Mouse (Mus musculus) thymus, postnatal 4 days (tissue): ENCODE data around the gene Arf3.
A peak's percentile ranks its signal among the peaks of the same experiment; 100 is the strongest.

Source experiments
- DNase-seq: peaks from one replicate; pipeline ENCODE4 v3.0.0; 2021

Gene Arf3

DNA sequence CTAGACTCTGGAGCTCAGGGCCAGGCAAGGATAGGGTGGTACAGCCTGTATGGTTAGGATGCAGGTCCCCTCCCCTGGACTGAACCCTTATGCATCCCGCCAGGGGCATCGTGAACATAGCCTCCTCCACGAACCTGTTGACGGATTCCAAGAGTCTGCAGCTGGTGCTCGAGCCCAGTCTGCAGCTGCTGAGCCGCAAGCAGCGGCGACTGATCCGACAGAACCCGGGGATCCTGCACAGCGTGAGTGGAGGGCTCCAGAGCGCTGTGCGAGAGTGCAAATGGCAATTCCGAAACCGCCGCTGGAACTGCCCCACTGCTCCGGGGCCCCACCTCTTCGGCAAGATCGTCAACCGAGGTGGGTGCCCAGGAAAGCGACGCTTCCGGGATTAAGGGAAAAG lies 27.7 kb upstream of the Arf3 start:
- peak; percentile 38 for DNase-seq

DNA sequence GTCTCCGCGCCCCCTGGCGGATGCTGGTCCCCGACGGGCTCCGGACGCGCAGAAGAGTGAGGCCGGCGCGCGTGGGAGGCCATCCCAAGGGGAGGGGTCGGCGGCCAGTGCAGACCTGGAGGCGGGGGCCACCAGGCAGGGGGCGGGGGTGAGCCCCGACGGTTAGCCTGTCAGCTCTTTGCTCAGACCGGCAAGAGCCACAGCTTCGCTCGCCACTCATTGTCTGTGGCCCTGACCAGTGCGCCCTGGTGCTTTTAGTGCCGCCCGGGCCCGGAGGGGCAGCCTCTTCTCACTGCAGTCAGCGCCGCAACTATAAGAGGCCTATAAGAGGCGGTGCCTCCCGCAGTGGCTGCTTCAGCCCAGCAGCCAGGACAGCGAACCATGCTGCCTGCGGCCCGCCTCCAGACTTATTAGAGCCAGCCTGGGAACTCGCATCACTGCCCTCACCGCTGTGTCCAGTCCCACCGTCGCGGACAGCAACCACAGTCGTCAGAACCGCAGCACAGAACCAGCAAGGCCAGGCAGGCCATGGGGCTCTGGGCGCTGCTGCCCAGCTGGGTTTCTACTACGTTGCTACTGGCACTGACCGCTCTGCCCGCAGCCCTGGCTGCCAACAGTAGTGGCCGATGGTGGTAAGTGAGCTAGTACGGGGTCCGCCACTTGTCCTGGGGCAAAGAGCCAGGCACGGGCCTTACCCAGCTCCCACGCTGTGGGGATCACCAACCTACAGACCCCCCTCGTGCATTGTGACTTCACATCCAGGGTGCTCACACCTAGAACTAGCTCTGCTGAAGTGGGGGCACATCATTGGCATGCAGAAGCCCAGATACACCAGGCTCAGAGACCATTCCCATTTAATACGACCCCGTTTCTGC lies 26.9 kb upstream of the Arf3 start, which contains the start of gene Wnt1:
Gene Wnt1 (plus strand): TSS at position 197 of the 875 bp plus-strand sequence.
- DNase-seq = peak; percentile 90

DNA sequence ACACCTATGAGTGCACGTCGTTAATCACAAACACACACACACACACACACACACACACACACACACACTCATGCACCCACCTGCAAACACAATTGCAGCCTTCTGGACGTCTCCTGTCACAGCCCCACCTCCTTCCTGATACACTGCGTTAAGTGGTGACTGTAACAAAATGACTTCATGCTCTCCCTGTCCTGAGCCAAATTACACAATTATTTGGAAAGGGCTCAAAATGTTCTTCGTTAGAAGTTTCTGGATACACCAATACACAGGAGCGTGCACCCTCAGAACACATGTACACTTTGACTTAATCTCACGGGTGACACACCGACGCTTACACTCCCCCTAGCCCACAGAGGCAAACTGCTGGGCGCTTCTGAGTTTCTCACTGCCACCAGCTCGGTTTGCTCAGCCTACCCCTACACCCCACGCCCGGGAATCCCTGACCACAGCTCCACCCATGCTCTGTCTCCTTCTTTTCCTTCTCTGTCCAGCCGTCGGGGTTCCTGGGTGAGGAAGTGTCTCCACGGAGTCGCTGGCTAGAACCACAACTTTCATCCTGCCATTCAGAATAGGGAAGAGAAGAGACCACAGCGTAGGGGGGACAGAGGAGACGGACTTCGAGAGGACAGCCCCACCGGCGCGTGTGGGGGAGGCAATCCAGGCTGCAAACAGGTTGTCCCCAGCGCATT lies 26.1 kb upstream of the Arf3 start:
- DNase-seq = no peak

DNA sequence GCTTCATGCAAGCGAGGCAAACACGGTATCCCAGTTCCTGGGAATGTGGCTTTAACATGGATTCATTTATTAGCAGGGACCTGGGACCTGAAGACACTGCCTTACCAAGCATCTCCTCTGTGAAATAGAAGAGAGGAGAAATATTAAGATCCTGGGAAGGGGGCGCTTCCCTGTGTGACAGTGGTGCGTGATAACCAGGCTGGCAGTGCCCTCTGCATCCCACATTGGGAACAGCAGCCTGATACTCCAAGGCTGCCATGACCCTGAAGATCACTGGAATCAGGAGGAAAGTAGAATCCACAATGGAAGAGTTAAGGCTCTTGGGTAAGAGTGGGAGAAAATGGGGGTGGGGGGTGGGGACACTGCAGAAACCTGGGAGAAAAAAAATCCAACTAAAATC lies 24.9 kb upstream of the Arf3 start:
- no peak for DNase-seq

DNA sequence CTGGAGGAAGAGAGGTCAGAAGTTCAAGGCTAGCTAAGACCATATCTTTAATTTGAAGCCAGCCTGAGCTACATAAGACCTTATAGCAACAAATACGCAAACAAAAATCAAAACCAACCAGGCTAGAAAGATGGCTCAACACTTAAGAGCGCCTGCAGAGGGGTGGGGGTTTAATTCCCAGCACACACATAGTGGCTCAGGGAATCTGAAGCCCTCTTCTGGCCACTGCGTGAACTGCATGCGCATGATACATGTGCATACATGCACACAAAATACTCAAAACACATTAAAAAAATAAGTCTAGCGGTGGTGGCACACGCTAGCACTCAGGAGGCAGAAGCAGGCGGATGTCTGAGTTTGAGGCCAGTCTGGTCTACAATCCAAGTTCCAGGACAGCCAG lies 22.7 kb upstream of the Arf3 start:
- peak; percentile 71 for DNase-seq

DNA sequence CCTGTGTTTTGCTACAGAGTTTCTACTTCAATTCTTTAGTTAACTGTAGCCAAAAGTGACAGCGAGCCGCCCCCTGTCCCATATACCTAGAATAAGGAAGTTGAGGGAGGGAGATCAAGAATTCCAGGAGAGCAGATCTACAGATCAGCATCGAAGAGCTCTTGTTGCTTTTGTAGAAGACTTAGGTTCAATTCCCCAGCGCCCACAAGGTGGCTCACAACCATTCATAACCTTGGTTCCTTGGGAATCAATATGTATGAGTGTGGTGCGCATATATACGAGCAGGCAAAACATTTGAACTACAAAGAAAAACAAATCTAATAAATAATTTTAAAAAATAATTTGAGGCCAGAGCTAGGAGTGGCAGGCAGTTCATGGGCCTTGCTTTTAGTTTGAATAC lies 18.2 kb upstream of the Arf3 start:
- DNase-seq = no peak

DNA sequence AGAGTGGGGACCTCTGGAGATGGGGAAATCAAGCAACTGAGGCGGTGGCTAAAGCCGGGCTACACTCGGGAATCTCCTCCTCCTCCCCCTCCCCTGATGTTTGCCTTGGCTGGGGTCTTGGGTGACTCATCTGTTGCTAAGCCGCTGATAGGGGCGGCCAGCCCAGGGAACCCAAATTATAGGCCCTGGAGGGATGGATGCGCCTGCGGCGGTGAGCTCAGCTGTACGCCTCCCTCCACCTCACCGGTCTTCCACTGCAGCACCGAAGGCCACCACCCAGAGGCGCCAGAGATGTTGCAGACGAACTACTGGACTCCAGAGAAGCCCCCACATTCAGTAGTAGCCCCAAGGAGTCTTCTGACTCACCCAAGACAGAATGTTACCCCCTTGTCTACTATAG lies 17.6 kb upstream of the Arf3 start:
- peak; percentile 64 for DNase-seq

DNA sequence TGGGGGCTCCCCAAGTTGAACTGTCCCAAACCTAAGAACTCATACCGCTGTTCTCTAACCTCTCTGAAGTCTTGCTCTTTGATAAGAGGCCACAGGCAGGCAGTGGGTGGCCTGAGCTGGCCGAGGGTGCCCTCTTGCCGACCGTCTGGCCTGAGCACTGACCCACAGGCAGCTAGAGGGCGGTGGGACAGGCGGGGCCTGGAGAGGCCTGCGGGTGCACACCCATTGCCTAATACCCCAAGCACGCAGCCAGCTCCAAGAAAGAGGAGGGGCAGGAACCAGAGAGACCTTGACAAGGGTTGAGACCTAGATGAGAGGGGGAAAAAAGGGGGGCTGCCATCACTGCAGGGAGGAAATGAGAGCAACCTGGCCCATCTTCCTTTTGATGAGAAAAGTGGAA lies 17.1 kb upstream of the Arf3 start:
- DNase-seq = no peak

DNA sequence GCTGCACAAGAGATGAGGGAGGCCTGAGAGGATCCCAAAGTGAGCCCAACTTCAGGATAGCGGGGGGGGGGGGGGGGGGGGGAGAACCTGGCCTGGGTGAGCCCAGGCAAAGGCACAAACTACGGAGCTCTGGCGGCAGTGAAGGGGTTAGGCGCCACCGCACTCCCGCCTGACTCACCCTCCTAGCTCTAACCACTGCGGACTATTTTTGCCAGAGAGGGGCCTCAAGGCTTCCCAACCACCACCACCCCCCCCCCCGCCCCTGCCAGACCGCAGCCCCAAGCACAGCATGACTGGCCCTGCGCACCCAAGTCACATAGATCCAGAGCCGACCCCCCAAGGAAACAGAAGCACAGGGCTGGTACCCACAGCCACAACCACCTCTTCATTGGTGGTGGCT lies 15.8 kb upstream of the Arf3 start:
- no peak for DNase-seq

DNA sequence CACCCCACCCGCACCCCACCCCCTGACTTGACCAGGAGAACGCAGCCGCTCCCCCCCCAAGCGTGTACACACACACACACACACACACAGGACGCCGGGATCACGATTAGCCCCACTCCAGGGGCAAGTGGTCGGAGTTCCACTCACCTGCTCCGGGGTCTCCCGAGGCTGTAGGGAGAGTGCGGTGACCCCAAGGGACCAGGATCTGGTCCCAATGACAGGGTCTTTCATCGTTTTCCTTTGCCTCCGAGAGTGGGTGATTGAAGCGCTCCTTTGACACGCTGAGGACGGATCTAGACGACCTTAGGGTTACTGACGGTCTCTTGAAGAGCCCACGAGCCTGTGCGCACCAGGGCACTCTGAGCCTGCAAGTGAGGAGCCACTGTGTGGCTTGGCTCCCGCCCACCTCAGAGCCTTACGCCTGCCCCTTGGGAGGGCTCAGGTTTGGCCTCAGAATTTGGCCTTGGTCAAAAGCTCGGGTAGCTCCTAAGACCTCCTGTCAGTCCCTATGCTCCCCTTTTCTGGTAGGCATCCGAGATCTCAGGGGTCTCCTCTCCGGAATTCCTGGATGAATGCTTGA lies 15.3 kb upstream of the Arf3 start:
- DNase-seq = no peak

DNA sequence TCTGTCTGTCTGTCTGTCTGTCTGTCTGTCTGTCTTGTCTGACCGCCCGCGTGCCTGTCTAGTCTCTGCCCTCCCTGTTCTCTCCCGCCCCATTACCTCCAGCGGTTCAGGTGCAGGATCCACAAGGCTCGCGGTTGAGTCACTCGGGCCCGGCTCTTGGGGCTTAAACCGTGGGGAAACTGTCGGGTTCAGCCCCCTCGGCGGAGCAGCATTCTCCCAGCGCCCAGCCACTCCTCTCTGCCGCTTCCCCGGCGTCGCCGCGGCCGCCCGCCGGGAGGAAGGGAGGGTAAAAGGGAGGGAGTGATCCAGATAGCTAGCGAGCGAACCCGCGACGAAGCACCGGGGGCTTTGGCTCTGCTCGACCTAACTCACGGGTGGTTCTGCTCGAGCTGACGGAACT lies 14.7 kb upstream of the Arf3 start, which contains the start of gene Wnt10b:
Gene Wnt10b (minus strand): TSS at position 389 of the 400 bp plus-strand sequence.
- DNase-seq = peak; percentile 53

DNA sequence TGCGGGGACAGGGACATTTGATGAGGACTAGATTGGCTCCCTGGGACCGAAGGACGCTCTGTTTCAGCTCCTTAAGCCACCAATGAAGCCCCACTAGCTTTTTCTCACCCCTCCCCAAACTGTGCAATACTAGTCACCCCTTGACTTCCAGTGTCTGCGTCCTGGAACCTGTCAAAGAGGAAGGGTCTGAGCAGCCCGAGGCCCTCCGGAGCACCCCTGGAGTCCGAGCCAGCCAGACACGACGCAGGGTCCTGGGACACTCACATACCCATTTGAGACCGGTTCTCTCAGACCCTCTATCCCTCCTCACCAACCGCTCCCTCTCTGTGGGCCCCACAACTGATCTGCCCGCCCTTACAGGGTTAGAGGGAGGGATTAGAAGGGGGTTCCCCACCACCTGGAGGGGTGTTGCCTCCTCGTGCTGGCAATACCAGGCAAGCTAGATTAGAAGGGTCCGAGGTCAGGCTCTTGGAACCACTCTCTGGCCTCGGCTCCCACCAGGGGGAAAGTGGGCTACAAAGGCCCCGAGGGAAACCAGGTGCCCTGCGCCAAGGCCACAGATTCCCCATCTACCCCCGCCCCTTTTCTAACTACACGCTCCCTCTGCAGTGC lies 14.1 kb upstream of the Arf3 start:
- peak; percentile 50 for DNase-seq

DNA sequence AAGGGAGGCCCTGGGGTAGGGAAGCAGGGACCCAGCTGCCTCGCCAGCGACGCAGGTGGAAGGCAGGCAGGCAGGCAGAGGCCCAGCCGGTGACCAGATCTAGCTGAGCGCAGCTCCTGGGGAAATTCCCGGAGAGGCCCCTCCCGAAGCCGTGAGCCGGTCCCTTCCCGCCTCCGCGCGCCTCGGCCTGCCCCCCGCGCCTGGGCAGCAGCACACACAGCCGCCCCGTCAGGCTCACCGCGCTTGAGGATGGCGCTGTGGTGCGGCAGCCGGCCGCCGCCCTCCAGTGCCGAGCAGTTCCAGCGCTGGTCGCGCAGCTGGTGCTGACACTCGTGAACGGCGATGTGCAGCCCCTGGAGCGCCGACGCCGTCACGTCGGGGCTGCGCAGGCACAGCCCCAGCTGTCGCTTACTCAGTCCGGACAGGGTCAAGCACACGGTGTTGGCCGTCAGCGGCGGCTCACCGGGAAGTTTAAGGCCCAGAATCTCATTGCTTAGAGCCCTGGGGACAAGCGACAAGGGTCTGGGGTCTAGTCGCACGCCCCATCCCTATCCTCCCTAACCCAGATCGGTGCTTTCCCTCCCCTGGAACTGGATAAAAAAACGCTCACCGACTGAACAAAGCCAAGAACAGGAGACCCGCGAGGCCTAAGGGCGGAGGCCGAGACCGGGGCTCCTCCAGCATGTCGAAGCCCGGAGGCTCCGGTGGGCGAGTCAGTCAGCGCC lies 13.4 kb upstream of the Arf3 start:
- peak; percentile 73 for DNase-seq

DNA sequence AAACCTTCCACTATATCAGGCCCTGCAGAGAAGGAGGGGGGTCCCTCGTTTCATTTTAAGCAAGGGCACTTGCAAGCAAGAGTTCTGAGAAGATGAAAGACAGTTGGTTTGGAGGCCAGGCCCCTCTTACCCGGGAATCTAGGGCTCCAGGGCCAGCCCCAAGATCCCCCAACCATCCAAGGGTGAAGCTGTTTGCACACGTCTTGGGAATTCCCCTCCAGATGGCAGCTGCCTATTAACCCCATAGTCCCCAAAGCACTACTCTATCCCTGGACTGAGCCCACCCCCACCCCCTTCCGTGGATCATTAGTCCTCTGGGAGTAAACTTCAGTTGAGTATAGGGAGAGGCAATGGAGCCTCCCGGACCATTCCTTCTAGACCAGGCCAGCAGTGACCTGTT lies 12.5 kb upstream of the Arf3 start:
- no peak for DNase-seq

DNA sequence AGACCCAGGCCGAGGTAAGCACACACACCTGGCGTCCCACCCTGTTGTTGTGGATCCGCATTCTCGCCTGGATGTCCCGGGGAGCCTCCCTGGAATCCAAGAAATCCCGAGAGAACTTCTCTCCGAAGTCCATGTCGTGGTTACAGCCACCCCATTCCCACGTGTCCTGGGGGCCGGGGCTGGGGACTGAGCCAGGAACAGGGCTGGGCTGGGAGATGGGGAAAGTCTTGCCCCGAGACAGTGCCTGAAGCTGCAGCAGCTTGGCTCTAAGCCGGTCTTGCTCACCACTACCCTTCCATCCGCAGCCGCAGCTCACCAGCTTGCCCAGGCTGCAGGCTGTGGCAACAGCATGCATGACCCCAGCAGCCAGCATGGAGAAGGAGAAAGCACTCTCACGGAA lies 11.1 kb upstream of the Arf3 start:
- no peak for DNase-seq

DNA sequence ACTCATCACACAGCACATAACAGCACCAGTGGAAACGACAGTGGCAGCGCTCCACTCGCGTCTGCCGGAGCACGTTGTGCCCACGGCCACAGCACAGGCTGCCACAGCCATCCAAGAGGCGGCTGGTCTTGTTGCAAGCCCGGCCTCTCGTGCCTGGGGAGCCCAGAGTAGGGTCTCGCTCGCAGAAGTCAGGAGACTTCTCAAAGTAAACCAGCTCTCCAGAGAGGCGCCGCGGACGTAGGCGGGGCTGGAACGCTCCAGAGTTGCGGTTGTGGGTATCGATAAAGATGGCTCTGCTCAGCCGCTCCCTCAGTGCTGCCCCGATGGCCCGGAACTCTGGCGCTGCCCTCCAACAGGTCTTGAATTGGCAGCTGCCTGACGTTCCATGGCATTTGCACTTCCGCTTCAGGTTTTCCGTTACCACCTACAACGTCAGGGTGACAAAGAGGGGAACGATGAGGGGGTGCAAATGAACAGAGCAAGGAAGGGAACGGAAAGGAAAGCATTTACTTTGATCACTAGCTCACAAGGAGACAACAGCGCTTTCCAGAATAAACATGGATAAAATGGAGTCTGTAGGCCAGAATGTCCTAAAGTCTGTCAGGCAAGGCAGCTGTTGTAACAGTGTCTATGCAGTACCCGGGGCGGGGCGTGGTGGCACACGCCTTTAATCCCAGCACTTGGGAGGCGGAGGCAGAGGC lies 9.6 kb upstream of the Arf3 start:
- DNase-seq = peak; percentile 71

DNA sequence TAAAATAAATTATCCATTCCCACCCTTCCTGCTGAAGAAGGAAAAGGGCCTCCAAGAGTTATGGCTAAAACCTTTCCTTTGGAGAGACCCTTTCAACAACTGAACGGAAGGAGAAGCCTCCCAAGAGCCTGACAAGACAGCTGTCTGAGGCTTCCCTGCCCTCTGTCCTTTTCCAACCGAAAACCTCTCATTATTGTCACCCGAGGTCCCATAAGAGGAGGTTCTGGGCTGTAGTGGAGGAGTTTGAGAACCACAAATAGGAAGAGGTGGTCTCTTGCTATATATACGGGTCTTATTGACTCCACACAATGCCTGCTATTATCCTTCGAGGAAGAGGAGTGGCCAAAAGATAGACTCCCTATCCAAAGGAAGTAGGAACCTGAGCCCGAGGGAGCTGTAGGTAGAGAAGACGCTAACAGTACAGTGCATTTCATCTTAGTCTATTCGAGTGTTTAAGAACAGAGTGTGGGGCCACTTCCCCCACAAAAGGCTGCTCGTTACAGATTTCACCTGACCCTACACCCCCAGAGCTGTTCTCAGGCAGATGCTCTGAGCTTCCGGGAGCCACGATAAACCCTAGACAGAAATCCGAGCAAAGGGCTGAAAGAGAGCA lies 8.9 kb upstream of the Arf3 start:
- DNase-seq = no peak

DNA sequence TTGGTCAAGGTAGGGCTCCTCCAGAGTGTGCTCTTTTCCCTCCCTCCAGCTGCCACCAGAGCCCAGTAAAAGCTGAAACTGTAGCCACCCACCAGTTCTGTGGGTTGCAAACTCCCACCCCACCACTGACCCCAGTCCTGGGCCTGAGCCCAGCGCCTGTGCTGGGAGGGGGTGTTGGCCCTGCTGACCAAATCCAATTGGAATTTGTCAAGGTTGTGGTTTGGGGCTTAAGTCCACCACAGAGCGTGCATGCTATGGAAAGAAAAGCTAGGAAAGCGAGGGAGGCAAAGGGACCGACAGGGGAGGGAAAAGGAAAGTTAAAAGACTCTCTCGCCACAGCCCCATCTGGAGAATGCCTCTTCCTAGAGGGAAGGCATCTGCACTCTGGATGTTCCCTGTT lies 5.2 kb upstream of the Arf3 start:
- DNase-seq = no peak

DNA sequence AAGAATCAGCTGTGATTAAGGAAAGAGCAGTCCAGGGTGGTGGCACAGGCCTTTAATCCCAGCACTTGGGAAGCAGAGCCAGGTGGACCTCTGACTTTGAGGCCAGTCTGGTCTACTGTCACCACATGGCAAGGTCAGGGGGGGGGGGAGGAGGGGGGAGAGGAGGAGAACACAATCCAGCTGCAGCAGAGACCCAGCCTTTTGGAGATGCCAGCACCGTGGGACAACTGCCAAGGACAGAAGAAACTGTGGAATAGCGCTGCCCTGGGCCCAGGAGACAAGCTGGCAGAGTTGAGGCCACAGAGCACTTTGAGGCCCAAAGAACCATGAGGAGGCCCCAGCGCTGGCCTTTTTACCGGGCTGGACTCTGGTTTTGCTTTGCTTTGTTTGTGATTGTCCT lies 2.9 kb upstream of the Arf3 start:
- DNase-seq = no peak

DNA sequence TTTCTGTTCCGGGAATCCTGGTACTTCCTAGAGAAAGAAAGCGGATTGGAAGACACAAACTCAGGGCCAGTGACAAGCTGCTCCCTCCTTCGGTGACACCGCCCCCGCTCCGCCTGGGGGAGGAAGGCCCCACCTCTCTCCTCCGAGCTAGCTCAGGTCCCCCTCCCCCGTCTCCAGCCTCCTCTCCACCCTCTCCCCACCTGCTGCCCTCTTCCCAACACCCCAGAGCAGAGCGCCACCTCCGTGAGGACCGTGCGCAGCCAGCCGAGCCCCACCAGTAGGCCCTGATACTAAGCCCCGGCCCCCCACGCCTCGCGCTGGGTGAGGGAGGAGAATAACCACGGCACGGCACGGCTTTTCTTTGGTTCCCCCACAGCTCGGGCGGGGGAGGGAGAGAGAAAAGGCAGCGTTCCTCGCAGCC lies 803 bp downstream of the Arf3 start:
- peak; percentile 85 for DNase-seq

DNA sequence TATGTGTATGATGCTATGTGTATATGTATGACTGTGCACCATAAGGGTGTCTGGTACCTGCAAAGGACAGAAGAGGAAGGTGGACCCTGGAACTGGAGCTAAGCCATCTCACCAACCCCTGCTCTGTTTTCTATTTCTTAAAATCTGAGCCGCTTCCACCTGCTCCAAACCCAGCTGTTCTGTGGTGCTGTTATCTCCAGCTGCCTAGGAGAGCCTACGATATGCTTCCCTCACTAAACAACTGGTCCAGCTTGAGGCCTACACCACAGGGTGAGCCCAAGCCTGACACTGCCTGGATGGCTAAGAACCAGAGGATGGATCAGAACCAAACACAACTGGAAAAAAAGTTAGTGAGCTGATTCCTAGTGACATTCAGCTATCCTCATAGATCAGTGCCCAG lies 8.9 kb downstream of the Arf3 start:
- DNase-seq = no peak

DNA sequence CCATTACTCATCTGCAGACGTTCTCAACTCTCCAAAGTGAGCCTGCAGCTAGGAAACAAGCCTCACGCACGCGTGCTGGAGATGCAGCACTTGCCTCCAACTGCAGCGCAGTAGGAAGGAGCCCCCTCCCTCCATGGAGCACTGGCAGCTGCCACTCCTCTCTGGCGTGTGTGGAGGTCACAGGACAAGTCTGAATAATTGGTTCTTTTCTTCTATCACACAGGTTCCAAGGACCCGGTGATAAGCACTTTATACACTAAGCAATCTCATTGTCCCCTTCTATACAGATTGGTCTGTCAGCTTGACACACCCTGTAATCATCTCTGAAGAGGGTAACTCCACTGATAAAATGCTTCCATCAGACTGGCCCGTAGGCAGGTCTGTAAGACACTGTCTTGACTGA lies 10.0 kb downstream of the Arf3 start:
- DNase-seq = no peak
